Mouse (Mus musculus): ENCODE measurements around the gene Scyl2. TPM values are rescaled to one million over a fixed set of nuclear protein-coding genes. Genes with fewer than 3 reads are reported as not detected.

Gene Scyl2
- polyA plus RNA-seq, 1 experiment from 2014 or later = 6.7 TPM

DNA sequence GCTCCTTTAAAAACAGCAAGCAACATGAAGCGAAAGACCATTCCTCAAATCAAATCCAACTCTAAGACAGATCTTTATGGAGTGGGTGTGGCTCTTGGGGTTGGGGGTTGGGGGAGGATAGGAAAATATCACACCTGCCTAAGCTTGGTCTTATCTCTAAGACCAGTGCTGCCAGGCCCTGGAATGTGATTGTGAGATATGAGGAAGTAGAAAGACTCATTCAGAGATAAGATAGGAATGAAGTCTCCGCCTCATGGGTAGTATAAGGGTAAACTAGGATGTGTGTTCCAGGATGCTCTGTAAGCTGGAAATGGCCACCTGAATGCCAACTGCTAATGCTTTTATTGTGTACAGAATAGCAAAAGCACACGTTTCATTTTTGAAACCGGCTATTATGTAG, 91.8 kb downstream of the Scyl2 start:
- Histone ChIP-seq H3K36me3 (ENCODE audit: insufficient read depth, low read length) (no peaks in the 10 kb centered on the region), H3K9me3 (replicated peaks; ENCODE audit: low read length) (no peaks in the 10 kb centered on the region), H3K4me1 (replicated peaks; ENCODE audit: insufficient read depth, low read length) (no peaks in the 10 kb centered on the region), H3K9ac (ENCODE audit: low read depth, low read length) (no peak overlapping the region), H3K4me2 (ENCODE audit: low read length) (no peak overlapping the region), H3K27me3 (ENCODE audit: insufficient read depth, low read length) (no peaks in the 10 kb centered on the region), H3K4me3 (replicated peaks; ENCODE audit: low read depth, low read length) (no peak overlapping the region), H3K27ac (no peak overlapping the region)
- no peak for ATAC-seq (replicated peaks; ENCODE audit: low FRiP score, low read depth)
- TF ChIP-seq CTCF (IDR thresholded peaks at IDR 0.05; ENCODE audit: low read depth) = no peak
- 80% methylated on average over 4 of the region's 4 CpGs for WGBS
- no peak for DNase-seq (ENCODE audit: low spot score)

DNA sequence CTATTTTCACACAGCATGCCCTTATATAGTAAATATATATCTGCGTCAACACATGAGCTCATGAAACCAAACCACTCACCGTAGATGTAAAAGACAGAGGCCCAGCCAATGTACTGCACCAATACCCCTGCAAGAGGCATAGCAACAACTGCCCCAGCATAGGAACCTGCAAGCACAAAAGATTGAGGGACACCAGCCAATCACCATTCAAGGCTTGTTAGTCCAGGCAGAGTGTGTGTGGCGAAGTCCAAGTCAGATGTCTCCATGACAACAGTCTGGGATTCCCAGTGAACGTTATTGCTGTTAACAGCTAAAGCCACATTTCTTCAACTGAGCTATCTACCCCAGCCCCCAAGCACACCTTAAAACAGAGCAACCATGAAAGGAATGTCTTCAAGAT, 93.3 kb downstream of the Scyl2 start:
- 60% methylated on average over 4 of the region's 4 CpGs for WGBS
- Histone ChIP-seq H3K4me1 (replicated peaks; ENCODE audit: insufficient read depth, low read length) (no peaks in the 10 kb centered on the region), H3K36me3 (ENCODE audit: insufficient read depth, low read length) (no peaks in the 10 kb centered on the region), H3K4me2 (ENCODE audit: low read length) (no peak overlapping the region), H3K4me3 (replicated peaks; ENCODE audit: low read depth, low read length) (no peak overlapping the region), H3K27me3 (ENCODE audit: insufficient read depth, low read length) (no peaks in the 10 kb centered on the region), H3K27ac (no peak overlapping the region), H3K9ac (ENCODE audit: low read depth, low read length) (no peak overlapping the region), H3K9me3 (replicated peaks; ENCODE audit: low read length) (no peaks in the 10 kb centered on the region)
- no peak for ATAC-seq (replicated peaks; ENCODE audit: low FRiP score, low read depth)
- no peak for DNase-seq (ENCODE audit: low spot score)
- TF ChIP-seq CTCF (IDR thresholded peaks at IDR 0.05; ENCODE audit: low read depth) = no peak

DNA sequence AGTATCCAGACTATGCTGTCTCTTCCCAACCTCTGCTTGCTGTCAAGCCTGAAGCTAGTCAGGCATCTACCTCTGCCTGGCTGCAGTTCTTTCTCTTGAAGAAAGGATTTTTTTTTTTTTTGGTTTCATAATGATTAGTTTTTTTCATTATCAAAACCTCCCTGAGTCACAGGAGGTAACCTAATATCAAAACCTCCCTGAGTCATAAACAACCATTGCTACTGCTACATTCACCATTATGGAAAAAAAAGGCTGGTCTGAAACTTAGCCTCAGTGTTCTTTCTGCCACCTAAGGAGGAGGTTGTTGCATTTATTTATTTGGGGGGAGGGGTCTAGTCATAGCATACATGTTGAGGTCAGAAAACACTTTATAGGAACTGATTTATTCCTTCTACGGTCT, 96.2 kb downstream of the Scyl2 start:
- WGBS = 73% methylated on average over 1 of the region's 1 CpGs
- Histone ChIP-seq H3K36me3 (ENCODE audit: insufficient read depth, low read length) (no peaks in the 10 kb centered on the region), H3K4me1 (replicated peaks; ENCODE audit: insufficient read depth, low read length) (no peaks in the 10 kb centered on the region), H3K9me3 (replicated peaks; ENCODE audit: low read length) (no peaks in the 10 kb centered on the region), H3K4me2 (ENCODE audit: low read length) (no peak overlapping the region), H3K9ac (ENCODE audit: low read depth, low read length) (no peak overlapping the region), H3K27ac (no peak overlapping the region), H3K27me3 (ENCODE audit: insufficient read depth, low read length) (no peaks in the 10 kb centered on the region), H3K4me3 (replicated peaks; ENCODE audit: low read depth, low read length) (no peak overlapping the region)
- DNase-seq (ENCODE audit: low spot score) (no peak), ATAC-seq (replicated peaks; ENCODE audit: low FRiP score, low read depth) (no peak)
- no peak for TF ChIP-seq CTCF (IDR thresholded peaks at IDR 0.05; ENCODE audit: low read depth)

Other genes with a start within 250 kb of the Scyl2 start
- 7.2 and 8.7 TPM in 2 replicates for gene Gas2l3, start 242.3 kb downstream of the Scyl2 start, polyA plus RNA-seq (2015; fragmentation: Nextera tagmentation; extraction: Ambion mirVana)
- gene Nr1h4, start 152.7 kb downstream of the Scyl2 start, polyA plus RNA-seq (2015; fragmentation: Nextera tagmentation; extraction: Ambion mirVana) = 12.0 and 12.4 TPM in 2 replicates
- 0.29 and 0.61 TPM in 2 replicates for gene Slc17a8, start 65.0 kb downstream of the Scyl2 start, polyA plus RNA-seq (2015; fragmentation: Nextera tagmentation; extraction: Ambion mirVana)
- 38.5 and 40.7 TPM in 2 replicates for gene Actr6, start 46.0 kb upstream of the Scyl2 start, polyA plus RNA-seq (2015; fragmentation: Nextera tagmentation; extraction: Ambion mirVana)
- gene Uhrf1bp1l, start 58.7 kb upstream of the Scyl2 start, polyA plus RNA-seq (2015; fragmentation: Nextera tagmentation; extraction: Ambion mirVana) = 28.3 and 30.9 TPM in 2 replicates
- 2.4 and 3.1 TPM in 2 replicates for gene Anks1b, start 187.2 kb upstream of the Scyl2 start, polyA plus RNA-seq (2015; fragmentation: Nextera tagmentation; extraction: Ambion mirVana)

Data from kidney, postnatal 0 days (tissue).